Mouse (Mus musculus) forebrain, embryonic 16.5 days (tissue): ENCODE results near the gene Umad1. TPM values are rescaled to one million over a fixed set of nuclear protein-coding genes. Genes with fewer than 3 reads are reported as not detected.

Source experiments
- ATAC-seq: fragments of 200-750 bp; cut with Nextera tagmentation; 2 replicates; pipeline ENCODE4 v1.8.0; 2017; ENCODE audit warnings: mild to moderate bottlenecking, moderate library complexity
- H3K27ac ChIP-seq: fragments of 300-500 bp; sonication (generic); 2 replicates; pipeline ENCODE4 v1.5.1; 2014; ENCODE audit warnings: low read length, control low read depth
- H3K27me3 ChIP-seq: fragments of 300-500 bp; sonication (generic); replicated peaks from 2 replicates; pipeline ENCODE4 v1.6.1; 2014; ENCODE audit warnings: low read length; ENCODE audit not compliant: control insufficient read depth, insufficient read depth
- H3K36me3 ChIP-seq: fragments of 300-500 bp; sonication (generic); 2 replicates; pipeline ENCODE4 v1.6.1; 2014; ENCODE audit not compliant: control insufficient read depth, insufficient read depth
- H3K4me1 ChIP-seq: fragments of 300-500 bp; sonication (generic); replicated peaks from 2 replicates; pipeline ENCODE4 v1.6.1; 2014; ENCODE audit warnings: low read length; ENCODE audit not compliant: control insufficient read depth, insufficient read depth
- H3K4me2 ChIP-seq: fragments of 300-500 bp; sonication (generic); 2 replicates; pipeline ENCODE4 v1.6.1; 2014; ENCODE audit warnings: mild to moderate bottlenecking, low read length, control low read depth
- H3K4me3 ChIP-seq: fragments of 300-500 bp; sonication (generic); replicated peaks from 2 replicates; pipeline ENCODE4 v1.5.1; 2014; ENCODE audit warnings: mild to moderate bottlenecking, low read length, control low read depth
- H3K9ac ChIP-seq: fragments of 300-500 bp; sonication (generic); replicated peaks from 2 replicates; pipeline ENCODE4 v1.6.1; 2014; ENCODE audit warnings: low read depth, low read length, control low read depth
- H3K9me3 ChIP-seq: fragments of 300-500 bp; sonication (generic); 2 replicates; pipeline ENCODE4 v1.6.1; 2016; ENCODE audit warnings: low read length; ENCODE audit not compliant: control insufficient read depth
- whole genome bisulfite sequencing: fragments of 180-500 bp; shearing (Covaris S2); extraction: QIAGEN DNeasy Blood & Tissue Kit; methylation state at CpG from one replicate; pipeline ENCODE4 v1.1.7; 2014; 5-methylcytosine and 5-hydroxymethylcytosine counted together
- polyA plus RNA-seq: library from polyadenylated mRNA; unstranded; fragments of >200 nt; fragmentation: Nextera tagmentation; extraction: Ambion mirVana; gene quantifications from 2 replicates; pipeline ENCODE4 v1.2.1, GENCODE M21; 2015

The Umad1 gene
- polyA plus RNA-seq, 1 experiment from 2014 or later = 46.0 TPM

DNA sequence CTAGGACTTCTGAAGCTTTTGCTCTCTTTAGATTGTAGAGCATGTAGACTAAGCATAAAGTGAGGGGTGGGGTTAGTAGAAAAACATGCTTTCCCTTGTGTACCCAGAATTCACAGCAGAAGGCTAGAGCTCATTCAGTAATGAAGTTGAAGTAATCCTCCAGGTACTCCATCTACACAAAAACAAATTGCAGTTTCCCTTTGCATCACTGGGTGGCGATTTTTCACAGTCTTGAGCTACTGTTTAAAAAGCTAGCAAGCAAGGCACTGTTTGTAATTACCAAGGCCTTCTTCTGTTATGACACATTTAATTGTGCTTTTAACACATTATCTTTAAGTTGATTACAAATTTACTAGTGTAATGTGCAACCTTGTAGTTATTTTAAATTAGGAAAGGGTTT, 16.0 kb downstream of the Umad1 start:
- Histone ChIP-seq H3K4me3 (no peak overlapping the region), H3K9me3 (0 out of 2 replicates have a peak, but pooled peaks cover 2% of the 10 kb centered on the region), H3K9ac (no peak overlapping the region), H3K4me2 (no peak overlapping the region), H3K27ac (no peak overlapping the region), H3K4me1 (no peaks in the 10 kb centered on the region; the same call in 1 of the 2 replicates), H3K36me3 (no peaks in the 10 kb centered on the region), H3K27me3 (no peaks in the 10 kb centered on the region)
- ATAC-seq = peak; percentile 84
- 7% methylated on average over 1 of the region's 1 CpGs for WGBS

DNA sequence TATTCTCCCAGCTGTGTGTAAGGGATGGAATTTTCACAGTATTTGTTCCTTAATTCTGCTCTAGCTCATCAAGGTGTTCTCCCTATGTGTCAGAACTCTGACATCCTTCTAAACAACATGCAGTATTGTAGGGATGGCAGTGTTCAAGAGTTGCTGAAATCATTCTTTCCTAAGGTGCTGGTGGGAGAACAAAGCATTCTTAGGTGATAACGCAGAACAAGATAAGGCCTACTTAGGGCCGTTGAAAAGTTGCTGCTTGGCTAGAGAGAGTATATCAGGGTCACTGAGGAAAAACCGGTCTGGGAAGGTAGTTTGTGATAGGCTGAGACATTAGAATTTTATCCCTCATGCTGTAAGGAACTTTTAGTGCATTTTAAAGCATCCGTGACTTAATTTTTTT, 17.3 kb downstream of the Umad1 start:
- Histone ChIP-seq H3K36me3 (no peaks in the 10 kb centered on the region), H3K27me3 (no peaks in the 10 kb centered on the region), H3K27ac (no peak overlapping the region), H3K9me3 (0 out of 2 replicates have a peak, but pooled peaks cover 2% of the 10 kb centered on the region), H3K4me2 (no peak overlapping the region), H3K4me3 (no peak overlapping the region), H3K4me1 (no peaks in the 10 kb centered on the region; the same call in 1 of the 2 replicates), H3K9ac (no peak overlapping the region)
- no peak for ATAC-seq
- 90% methylated on average over 4 of the region's 4 CpGs for WGBS

DNA sequence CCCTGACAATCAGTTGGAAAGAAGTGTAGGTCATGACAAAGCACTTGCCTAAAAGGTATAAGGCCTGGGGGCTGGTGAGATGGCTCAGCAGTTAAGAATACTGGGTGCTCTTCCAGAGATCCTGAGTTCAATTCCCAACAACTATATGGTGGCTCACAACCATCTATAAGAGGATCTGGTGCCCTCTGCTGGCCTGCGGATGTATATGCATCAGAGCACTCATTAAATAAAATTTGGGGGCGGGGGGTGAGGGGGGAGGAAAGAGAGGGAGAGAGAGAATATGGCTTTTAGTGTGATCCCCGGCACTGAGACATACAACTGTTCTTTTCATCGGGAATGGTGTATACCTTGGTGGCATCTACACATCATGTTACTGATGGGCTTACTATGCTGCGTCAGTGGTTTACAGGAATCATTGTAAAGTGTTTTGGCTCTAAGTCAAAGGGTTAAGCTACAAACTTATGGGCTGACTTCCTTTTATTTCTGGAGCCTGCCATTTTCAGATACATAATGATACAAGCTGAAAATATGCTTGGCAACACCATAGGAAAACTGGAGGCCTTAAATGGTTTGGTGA, 19.4 kb downstream of the Umad1 start:
- H3K4me3 ChIP-seq = no peak overlapping the region
- H3K36me3 ChIP-seq = no peaks in the 10 kb centered on the region
- no peak overlapping the region for H3K9ac ChIP-seq
- H3K9me3 ChIP-seq = 0 out of 2 replicates have a peak, but pooled peaks cover 2% of the 10 kb centered on the region
- no peaks in the 10 kb centered on the region; the same call in 1 of the 2 replicates for H3K4me1 ChIP-seq
- H3K27me3 ChIP-seq = no peaks in the 10 kb centered on the region
- H3K27ac ChIP-seq = no peak overlapping the region
- WGBS = 82% methylated on average over 5 of the region's 5 CpGs
- no peak for ATAC-seq
- no peak overlapping the region for H3K4me2 ChIP-seq

DNA sequence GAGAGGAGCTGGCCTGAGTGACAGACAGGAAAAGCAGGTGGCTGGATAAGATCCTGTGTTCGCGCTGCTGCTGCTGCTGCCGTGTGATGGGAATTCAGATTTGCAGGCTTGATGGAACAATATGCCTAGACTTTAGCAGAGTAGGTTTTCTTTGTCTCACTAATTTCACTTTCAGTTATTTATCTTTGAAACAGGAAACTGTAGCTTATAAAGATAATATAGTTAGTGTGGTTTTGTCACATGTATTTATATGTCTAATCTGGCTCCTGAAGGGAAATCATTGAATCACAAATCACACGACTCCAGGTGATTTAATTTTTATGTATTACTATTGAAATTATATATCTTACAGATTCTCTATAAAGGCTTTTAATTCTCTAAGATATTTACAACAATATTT, 24.2 kb downstream of the Umad1 start:
- H3K4me1 ChIP-seq = no peaks in the 10 kb centered on the region
- no peak overlapping the region for H3K27ac ChIP-seq
- 0 out of 2 replicates have a peak, but pooled peaks cover 2% of the 10 kb centered on the region for H3K9me3 ChIP-seq
- no peaks in the 10 kb centered on the region for H3K27me3 ChIP-seq
- no peak overlapping the region for H3K4me2 ChIP-seq
- no peak for ATAC-seq
- H3K9ac ChIP-seq = no peak overlapping the region
- WGBS = 72% methylated on average over 4 of the region's 4 CpGs
- no peaks in the 10 kb centered on the region for H3K36me3 ChIP-seq
- no peak overlapping the region for H3K4me3 ChIP-seq

DNA sequence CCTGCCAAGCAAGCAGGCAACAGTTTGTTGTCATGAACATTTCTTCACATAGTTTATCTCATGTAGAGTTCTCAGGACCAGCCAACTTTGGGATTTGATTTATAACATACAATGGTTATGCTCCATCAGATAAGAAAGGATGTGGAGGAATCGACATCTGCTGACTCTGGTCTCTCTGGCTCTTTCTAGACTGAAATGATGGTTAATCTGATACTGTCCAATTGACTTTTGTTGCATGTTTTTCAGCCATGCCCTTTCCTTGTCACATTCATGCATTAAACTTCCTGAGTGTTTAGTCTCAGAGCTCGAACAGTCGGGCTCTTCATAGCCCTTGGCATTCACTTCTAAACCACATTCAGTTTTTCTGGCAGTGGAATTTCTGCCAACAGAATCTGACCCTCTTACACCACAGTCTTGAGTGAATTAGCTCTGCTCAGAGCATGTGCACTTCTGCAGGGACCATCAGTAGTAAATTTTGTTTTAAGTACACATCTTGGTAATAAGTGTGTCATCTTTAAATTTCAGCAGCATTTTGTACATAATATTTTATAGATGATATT, 26.4 kb downstream of the Umad1 start:
- H3K27ac ChIP-seq = no peak overlapping the region
- no peaks in the 10 kb centered on the region for H3K4me1 ChIP-seq
- H3K27me3 ChIP-seq = no peaks in the 10 kb centered on the region
- no peak overlapping the region for H3K4me2 ChIP-seq
- H3K36me3 ChIP-seq = no peaks in the 10 kb centered on the region
- H3K9ac ChIP-seq = no peak overlapping the region
- 65% methylated on average over 3 of the region's 3 CpGs for WGBS
- no peaks in the 10 kb centered on the region for H3K9me3 ChIP-seq
- no peak for ATAC-seq
- no peak overlapping the region for H3K4me3 ChIP-seq

DNA sequence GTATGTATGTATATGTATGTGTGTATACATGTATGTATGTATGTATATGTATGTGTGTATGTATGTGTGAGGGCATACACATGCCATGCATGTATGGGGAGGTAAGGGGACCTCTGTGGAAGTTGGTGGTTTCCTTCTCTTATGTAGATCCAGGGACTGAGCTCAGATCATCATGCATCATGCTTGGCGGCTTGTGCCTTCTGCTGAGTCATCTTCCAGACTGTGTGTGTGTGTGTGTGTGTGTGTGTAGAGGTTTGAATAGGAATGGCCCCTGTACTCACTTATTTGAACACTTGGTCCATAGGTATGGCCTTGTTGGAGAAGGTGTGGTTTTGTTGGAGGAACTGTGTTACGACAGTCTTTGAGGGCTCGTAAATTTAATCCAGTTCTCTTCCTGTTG, 27.1 kb downstream of the Umad1 start:
- Histone ChIP-seq H3K4me3 (no peak overlapping the region), H3K9me3 (no peaks in the 10 kb centered on the region), H3K4me1 (no peaks in the 10 kb centered on the region), H3K27ac (no peak overlapping the region), H3K9ac (no peak overlapping the region), H3K36me3 (no peaks in the 10 kb centered on the region), H3K4me2 (no peak overlapping the region), H3K27me3 (no peaks in the 10 kb centered on the region)
- no peak for ATAC-seq
- 98% methylated on average over 3 of the region's 3 CpGs for WGBS

DNA sequence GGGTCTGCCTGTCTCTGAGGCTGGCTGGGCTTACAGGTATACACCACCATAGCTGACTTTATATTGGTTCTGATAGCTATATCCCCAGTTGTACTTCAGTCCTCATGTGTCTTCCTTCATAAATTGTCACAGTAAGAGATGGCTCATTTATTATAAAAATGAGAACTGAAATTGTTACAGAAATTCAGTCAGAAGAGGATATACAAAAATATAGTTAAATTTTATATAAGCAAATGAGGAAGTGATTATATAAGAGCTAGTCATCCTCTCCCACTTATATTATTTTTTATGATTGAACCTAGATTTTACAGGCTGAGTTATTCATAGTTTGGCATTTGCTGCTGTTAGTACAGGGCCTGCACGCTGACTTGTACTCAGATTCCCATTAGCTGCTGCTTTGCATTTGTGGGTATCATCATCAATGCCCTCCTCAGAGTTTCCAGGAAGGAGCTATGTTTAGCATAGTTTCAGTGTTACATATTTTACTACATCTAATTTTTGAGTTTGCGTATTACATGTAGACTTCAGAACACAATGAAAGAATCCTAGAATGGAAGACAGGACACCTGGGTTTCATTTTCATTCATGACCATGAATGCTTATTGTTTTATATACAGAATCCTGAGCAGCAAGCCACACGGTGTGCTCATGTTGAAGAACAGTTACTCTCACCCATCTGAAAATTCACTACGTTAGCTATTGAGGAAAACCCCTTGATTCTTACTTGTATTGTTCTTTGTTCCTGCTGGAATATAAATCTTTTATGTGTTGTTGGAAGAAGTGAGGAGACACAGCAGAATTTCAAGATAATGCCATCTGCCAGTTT, 29.9 kb downstream of the Umad1 start:
- H3K4me2 ChIP-seq = no peak overlapping the region
- H3K4me1 ChIP-seq = peaks cover 1% of the 10 kb centered on the region; the same call in 1 of the 2 replicates
- no peak overlapping the region for H3K9ac ChIP-seq
- ATAC-seq = no peak
- no peaks in the 10 kb centered on the region for H3K27me3 ChIP-seq
- WGBS = 71% methylated on average over 4 of the region's 4 CpGs
- H3K36me3 ChIP-seq = no peaks in the 10 kb centered on the region
- H3K4me3 ChIP-seq = no peak overlapping the region
- no peaks in the 10 kb centered on the region for H3K9me3 ChIP-seq
- H3K27ac ChIP-seq = no peak overlapping the region

DNA sequence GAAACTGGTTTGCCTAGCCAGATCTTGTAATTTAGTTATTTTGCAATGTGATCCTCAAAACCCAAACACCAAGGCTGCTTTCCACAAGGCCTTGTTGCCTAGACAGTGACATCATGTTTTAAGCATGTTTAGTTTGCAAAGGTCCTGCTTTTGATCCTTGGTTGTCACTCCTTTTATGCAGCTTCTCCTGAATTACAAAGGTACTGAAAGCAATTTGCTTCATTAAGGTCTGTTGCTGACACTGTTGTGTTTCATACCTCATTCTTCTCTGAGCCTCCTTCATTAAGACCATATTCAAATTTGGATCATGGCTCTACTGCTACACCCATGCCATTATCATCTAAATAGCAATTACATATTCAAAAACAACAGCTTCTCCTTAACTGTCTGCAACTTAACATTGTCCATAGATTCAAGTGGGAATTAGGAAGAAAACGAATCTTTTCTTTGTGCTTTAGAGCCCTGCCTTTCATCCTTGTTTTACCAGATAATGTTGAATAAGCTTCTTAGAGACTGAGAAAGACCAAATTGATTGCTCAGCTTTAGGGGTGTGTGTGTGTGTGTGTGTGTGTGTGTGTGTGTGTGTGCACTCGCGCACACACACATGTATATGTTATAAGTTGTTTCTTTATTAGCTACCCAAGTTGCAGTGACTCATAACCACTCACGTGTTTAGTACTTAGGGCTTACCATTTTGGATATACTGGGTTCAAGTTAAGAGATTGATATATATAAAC, 35.1 kb downstream of the Umad1 start:
- Histone ChIP-seq H3K4me1 (peaks cover 4% of the 10 kb centered on the region; the same call in 1 of the 2 replicates), H3K9me3 (no peaks in the 10 kb centered on the region), H3K27me3 (no peaks in the 10 kb centered on the region), H3K27ac (peak overlapping the region; percentile 58), H3K9ac (no peak overlapping the region), H3K4me3 (no peak overlapping the region), H3K36me3 (no peaks in the 10 kb centered on the region), H3K4me2 (no peak overlapping the region)
- 15% methylated on average over 4 of the region's 4 CpGs for WGBS
- peak; percentile 90 for ATAC-seq
